Mouse (Mus musculus): ENCODE data around the gene Rdh16. TPM values are rescaled to one million over a fixed set of nuclear protein-coding genes. Genes with fewer than 3 reads are reported as not detected.
"Not testable (repeated sequence)": the region's sequence is repeated elsewhere in the genome, so short reads cannot be mapped to it uniquely, and the experiment has no call there.

Rdh16 gene
- polyA plus RNA-seq, 1 experiment from 2014 or later, result 0.06 TPM

- not testable (repeated sequence) for ATAC-seq
- whole genome bisulfite sequencing, result 76% methylated on average over 4 of the region's 4 CpGs
Observed at GRCm38 (mm10) chr10:127817268-127817910, 16.4 kb downstream of the Rdh16 start.

DNA sequence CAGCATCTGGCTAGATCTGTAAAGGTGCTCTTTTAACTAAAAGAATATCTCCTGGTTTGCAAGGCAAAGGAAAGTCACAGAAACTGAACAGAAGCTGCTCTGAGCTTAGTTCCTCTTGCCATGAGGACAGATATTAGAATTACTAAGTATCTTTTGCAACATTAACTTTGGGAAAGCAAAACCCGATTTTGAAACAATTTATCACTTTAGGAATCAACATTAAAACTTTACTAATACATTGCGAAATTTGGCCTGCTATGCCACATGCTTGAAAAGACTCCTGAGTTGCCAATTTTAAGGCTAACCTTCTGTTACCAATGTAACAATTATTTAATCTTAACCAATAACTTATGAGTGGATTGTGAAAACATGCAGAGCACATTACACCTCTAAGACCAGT, 20.9 kb downstream of the Rdh16 start:
- not testable (repeated sequence) for H3K27me3 ChIP-seq (replicated peaks; ENCODE audit: control insufficient read depth, insufficient read depth, low read length); H3K9me3 ChIP-seq (replicated peaks; ENCODE audit: control insufficient read depth, low read length); H3K4me3 ChIP-seq (ENCODE audit: low read depth, low read length); DNase-seq (ENCODE audit: low spot score); H3K27ac ChIP-seq (ENCODE audit: low read depth, low read length); H3K9ac ChIP-seq (ENCODE audit: low read length); H3K4me2 ChIP-seq (ENCODE audit: low read length); H3K36me3 ChIP-seq (ENCODE audit: control insufficient read depth, insufficient read depth, low read length); H3K4me1 ChIP-seq (ENCODE audit: control insufficient read depth, insufficient read depth, low read length); ATAC-seq
- 93% methylated on average over 2 of the region's 2 CpGs for WGBS

More at GRCm38 (mm10) chr10:127817268-127817910, 16.4 kb downstream of the Rdh16 start:
- not testable (repeated sequence) for H3K27ac ChIP-seq (ENCODE audit: low read depth, low read length); DNase-seq (ENCODE audit: low spot score); H3K4me2 ChIP-seq (ENCODE audit: low read length); H3K27me3 ChIP-seq (replicated peaks; ENCODE audit: control insufficient read depth, insufficient read depth, low read length); H3K9ac ChIP-seq (ENCODE audit: low read length); H3K36me3 ChIP-seq (ENCODE audit: control insufficient read depth, insufficient read depth, low read length); H3K9me3 ChIP-seq (replicated peaks; ENCODE audit: control insufficient read depth, low read length); H3K4me1 ChIP-seq (ENCODE audit: control insufficient read depth, insufficient read depth, low read length); H3K4me3 ChIP-seq (ENCODE audit: low read depth, low read length)

DNA sequence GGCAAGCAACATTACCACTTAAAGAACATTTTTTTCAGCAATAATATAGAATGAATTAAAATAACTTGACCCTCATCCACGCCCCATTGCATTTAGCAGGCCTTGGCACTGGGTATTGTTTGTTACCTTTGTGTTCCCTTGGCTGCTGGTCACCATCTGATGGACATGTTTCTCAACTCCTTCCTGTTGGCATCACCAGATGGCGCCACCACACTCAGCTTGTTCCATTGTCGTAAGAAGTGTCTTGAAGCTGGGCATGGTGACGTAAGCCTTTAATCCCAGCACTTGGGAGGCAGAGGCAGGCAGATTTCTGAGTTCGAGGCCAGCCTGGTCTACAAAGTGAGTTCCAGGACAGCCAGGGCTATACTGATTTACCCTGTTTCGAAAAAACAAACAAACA, 24.4 kb downstream of the Rdh16 start:
- H3K27me3 ChIP-seq (replicated peaks; ENCODE audit: control insufficient read depth, insufficient read depth, low read length), result no peaks in the 10 kb centered on the region
- no peak for ATAC-seq
- H3K9me3 ChIP-seq (replicated peaks; ENCODE audit: control insufficient read depth, low read length), result 0 out of 2 replicates have a peak, but pooled peaks cover 3% of the 10 kb centered on the region
- no peaks in the 10 kb centered on the region for H3K4me1 ChIP-seq (ENCODE audit: control insufficient read depth, insufficient read depth, low read length)
- H3K4me3 ChIP-seq (ENCODE audit: low read depth, low read length), result no peak overlapping the region
- WGBS, result 78% methylated on average over 6 of the region's 6 CpGs
- H3K36me3 ChIP-seq (ENCODE audit: control insufficient read depth, insufficient read depth, low read length), result no peaks in the 10 kb centered on the region
- no peak overlapping the region for H3K27ac ChIP-seq (ENCODE audit: low read depth, low read length)
- no peak overlapping the region for H3K9ac ChIP-seq (ENCODE audit: low read length)
- H3K4me2 ChIP-seq (ENCODE audit: low read length), result no peak overlapping the region
- peak; percentile 3 for DNase-seq (ENCODE audit: low spot score)

- H3K9me3 ChIP-seq (replicated peaks; ENCODE audit: control insufficient read depth, low read length), result no peaks in the 10 kb centered on the region
- no peak overlapping the region for H3K4me2 ChIP-seq (ENCODE audit: low read length)
- ATAC-seq, result no peak
- H3K9ac ChIP-seq (ENCODE audit: low read length), result no peak overlapping the region
- H3K27ac ChIP-seq (ENCODE audit: low read depth, low read length), result no peak overlapping the region
- WGBS, result 48% methylated on average over 3 of the region's 3 CpGs
- DNase-seq (ENCODE audit: low spot score), result peak; percentile 43
- no peaks in the 10 kb centered on the region for H3K36me3 ChIP-seq (ENCODE audit: control insufficient read depth, insufficient read depth, low read length)
- no peak overlapping the region for H3K4me3 ChIP-seq (ENCODE audit: low read depth, low read length)
- no peaks in the 10 kb centered on the region for H3K27me3 ChIP-seq (replicated peaks; ENCODE audit: control insufficient read depth, insufficient read depth, low read length)
- no peaks in the 10 kb centered on the region for H3K4me1 ChIP-seq (ENCODE audit: control insufficient read depth, insufficient read depth, low read length)
Observed at GRCm38 (mm10) chr10:127829121-127829520, 28.2 kb downstream of the Rdh16 start.

GRCm38 (mm10) chr10:127834186-127834585, 33.2 kb downstream of the Rdh16 start:
- not testable (repeated sequence) for DNase-seq (ENCODE audit: low spot score); H3K4me1 ChIP-seq (ENCODE audit: control insufficient read depth, insufficient read depth, low read length); H3K9ac ChIP-seq (ENCODE audit: low read length); H3K27me3 ChIP-seq (replicated peaks; ENCODE audit: control insufficient read depth, insufficient read depth, low read length); H3K4me2 ChIP-seq (ENCODE audit: low read length); H3K27ac ChIP-seq (ENCODE audit: low read depth, low read length); H3K9me3 ChIP-seq (replicated peaks; ENCODE audit: control insufficient read depth, low read length); H3K4me3 ChIP-seq (ENCODE audit: low read depth, low read length); ATAC-seq; H3K36me3 ChIP-seq (ENCODE audit: control insufficient read depth, insufficient read depth, low read length)
- WGBS, result 96% methylated on average over 1 of the region's 1 CpGs

DNA sequence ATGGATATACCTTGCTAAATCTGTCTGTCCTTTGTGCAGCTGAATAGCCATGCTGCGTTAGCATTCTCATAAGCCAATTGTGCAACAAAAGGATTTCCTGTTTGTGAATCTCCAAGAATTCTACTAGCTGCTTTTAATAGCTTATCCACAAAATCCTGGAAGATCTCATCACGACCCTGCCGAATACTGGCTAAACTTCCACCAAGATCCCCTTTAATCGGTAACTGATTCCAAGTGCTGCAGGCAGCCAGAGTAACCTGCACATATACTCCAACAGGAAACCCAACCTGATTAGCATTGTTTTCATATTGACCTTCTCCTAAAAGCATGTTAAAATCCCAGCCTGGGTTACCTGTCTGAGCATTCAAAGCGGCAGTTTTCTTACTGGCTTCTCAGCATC, 34.3 kb downstream of the Rdh16 start:
- 87% methylated on average over 5 of the region's 5 CpGs for WGBS
- no peak for ATAC-seq
- Histone ChIP-seq H3K9ac (ENCODE audit: low read length) (no peak overlapping the region), H3K4me1 (ENCODE audit: control insufficient read depth, insufficient read depth, low read length) (no peaks in the 10 kb centered on the region), H3K27ac (ENCODE audit: low read depth, low read length) (no peak overlapping the region), H3K4me2 (ENCODE audit: low read length) (no peak overlapping the region), H3K36me3 (ENCODE audit: control insufficient read depth, insufficient read depth, low read length) (no peaks in the 10 kb centered on the region), H3K27me3 (replicated peaks; ENCODE audit: control insufficient read depth, insufficient read depth, low read length) (no peaks in the 10 kb centered on the region), H3K4me3 (ENCODE audit: low read depth, low read length) (no peak overlapping the region), H3K9me3 (replicated peaks; ENCODE audit: control insufficient read depth, low read length) (no peaks in the 10 kb centered on the region)
- no peak for DNase-seq (ENCODE audit: low spot score)

GRCm38 (mm10) chr10:127837793-127838192, 36.8 kb downstream of the Rdh16 start:
- H3K4me3 ChIP-seq (ENCODE audit: low read depth, low read length); DNase-seq (ENCODE audit: low spot score); ATAC-seq; H3K9ac ChIP-seq (ENCODE audit: low read length); H3K9me3 ChIP-seq (replicated peaks; ENCODE audit: control insufficient read depth, low read length); H3K27me3 ChIP-seq (replicated peaks; ENCODE audit: control insufficient read depth, insufficient read depth, low read length); H3K27ac ChIP-seq (ENCODE audit: low read depth, low read length); H3K36me3 ChIP-seq (ENCODE audit: control insufficient read depth, insufficient read depth, low read length); H3K4me1 ChIP-seq (ENCODE audit: control insufficient read depth, insufficient read depth, low read length); H3K4me2 ChIP-seq (ENCODE audit: low read length): not testable (repeated sequence)
- 95% methylated on average over 5 of the region's 5 CpGs for WGBS

DNA sequence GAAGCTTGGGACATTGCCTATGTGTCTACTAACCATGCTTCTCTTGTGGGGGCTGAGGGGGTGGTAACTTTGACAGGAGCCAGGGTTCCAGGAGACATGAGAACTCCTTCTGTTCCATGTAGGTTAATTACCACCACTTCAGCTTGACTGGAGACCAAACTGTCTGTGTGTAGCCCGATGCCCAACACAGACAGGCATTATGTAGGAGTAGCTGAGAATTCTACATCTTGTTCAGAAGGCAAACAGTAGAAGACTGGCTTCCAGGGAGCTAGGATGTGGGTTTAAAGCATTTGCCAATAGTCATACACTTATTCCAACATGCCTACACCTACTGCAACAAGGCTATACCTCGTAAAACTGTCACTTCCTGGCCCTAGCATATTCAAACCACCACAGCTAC, 37.6 kb downstream of the Rdh16 start:
- Histone ChIP-seq H3K36me3 (ENCODE audit: control insufficient read depth, insufficient read depth, low read length) (no peaks in the 10 kb centered on the region), H3K27ac (ENCODE audit: low read depth, low read length) (no peak overlapping the region), H3K4me1 (ENCODE audit: control insufficient read depth, insufficient read depth, low read length) (no peaks in the 10 kb centered on the region), H3K9me3 (replicated peaks; ENCODE audit: control insufficient read depth, low read length) (no peaks in the 10 kb centered on the region), H3K4me3 (ENCODE audit: low read depth, low read length) (no peak overlapping the region), H3K9ac (ENCODE audit: low read length) (no peak overlapping the region), H3K4me2 (ENCODE audit: low read length) (no peak overlapping the region), H3K27me3 (replicated peaks; ENCODE audit: control insufficient read depth, insufficient read depth, low read length) (no peaks in the 10 kb centered on the region)
- no peak for DNase-seq (ENCODE audit: low spot score)
- 86% methylated on average over 2 of the region's 2 CpGs for WGBS
- no peak for ATAC-seq

DNA sequence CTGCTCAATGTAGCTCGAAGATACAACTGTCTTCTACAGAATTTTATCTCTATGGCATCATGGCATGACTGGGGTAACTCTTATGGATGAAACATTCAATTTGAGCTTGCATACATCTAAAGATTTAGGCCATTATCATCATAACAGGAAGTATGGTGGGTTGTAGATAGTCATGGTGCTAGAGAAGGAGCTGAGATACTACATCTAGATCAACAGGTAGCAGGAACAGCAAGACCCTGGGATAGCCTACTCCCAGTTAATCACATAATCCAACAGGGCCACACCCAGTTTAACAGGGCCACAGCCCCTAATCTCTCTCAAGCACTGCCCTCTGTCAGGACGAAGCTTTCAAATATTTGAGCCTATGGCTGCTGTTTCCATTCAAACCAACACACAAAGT, 39.8 kb downstream of the Rdh16 start:
- Histone ChIP-seq H3K4me2 (ENCODE audit: low read length) (no peak overlapping the region), H3K27ac (ENCODE audit: low read depth, low read length) (no peak overlapping the region), H3K27me3 (replicated peaks; ENCODE audit: control insufficient read depth, insufficient read depth, low read length) (no peaks in the 10 kb centered on the region), H3K4me1 (ENCODE audit: control insufficient read depth, insufficient read depth, low read length) (no peaks in the 10 kb centered on the region), H3K4me3 (ENCODE audit: low read depth, low read length) (no peak overlapping the region), H3K9ac (ENCODE audit: low read length) (no peak overlapping the region), H3K9me3 (replicated peaks; ENCODE audit: control insufficient read depth, low read length) (no peaks in the 10 kb centered on the region), H3K36me3 (ENCODE audit: control insufficient read depth, insufficient read depth, low read length) (no peaks in the 10 kb centered on the region)
- ATAC-seq (no peak), DNase-seq (ENCODE audit: low spot score) (no peak)
- 68% methylated on average over 2 of the region's 2 CpGs for WGBS

Measured in forebrain, embryonic 14.5 days (tissue).